In the genomic region with DNA sequence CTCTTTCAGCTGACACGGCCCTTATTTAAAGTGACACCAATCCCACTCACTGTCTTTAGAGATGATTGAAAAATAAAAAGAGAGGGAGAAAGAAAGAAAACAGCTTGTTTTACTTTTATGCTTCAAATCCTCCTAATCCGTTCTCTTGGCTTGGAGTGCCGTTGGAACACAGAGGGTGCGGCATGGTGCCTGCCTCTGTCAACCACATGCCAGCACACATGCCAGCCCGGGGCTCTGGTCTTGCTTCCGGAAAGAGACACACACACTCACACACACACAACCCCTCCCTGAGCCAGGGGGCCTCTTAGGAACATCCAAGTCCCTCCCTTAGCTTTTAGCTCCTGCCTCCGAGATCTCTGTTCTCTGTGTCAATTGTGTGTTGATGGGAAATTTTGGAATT, we compare ENCODE assay signal across 16 mouse cellular contexts.
DNase-seq lines count a peak whose midpoint lies in the region; ATAC-seq and TF ChIP-seq lines count a peak whose summit lies in the region.
"Had no signal": no experiment of that assay in that cellular context is flagged by ENCODE, and none has a peak within 500 bp of the region (broad histone marks: within the 10 kb centered on the region; RNA-seq: fewer than 3 reads in every experiment).

No protein-coding gene starts in this region.

- 0 out of 2 replicates have a peak, but pooled peaks cover 3% of the 10 kb centered on the region for H3K27me3 ChIP-seq in forebrain, postnatal 0 days (ENCODE audit: insufficient read depth, low read length)
- H3K27me3 ChIP-seq in forebrain, embryonic 11.5 days (ENCODE audit: control insufficient read depth, insufficient read depth, low read length): no peaks in the 10 kb centered on the region
- H3K27me3 ChIP-seq: forebrain, embryonic 15.5 days had no signal

- no peak overlapping the region for H3K27ac ChIP-seq in forebrain, postnatal 0 days (ENCODE audit: low read depth, low read length)
- H3K27ac ChIP-seq in forebrain, embryonic 11.5 days (ENCODE audit: low read depth, low read length): no peak overlapping the region
- H3K27ac ChIP-seq: forebrain, embryonic 15.5 days; heart, embryonic 13.5 days had no signal

- H3K36me3 ChIP-seq in forebrain, postnatal 0 days (ENCODE audit: insufficient read depth): no peaks in the 10 kb centered on the region
- H3K36me3 ChIP-seq in forebrain, embryonic 11.5 days (ENCODE audit: control insufficient read depth, insufficient read depth, low read length): no peaks in the 10 kb centered on the region
- H3K36me3 ChIP-seq: forebrain, embryonic 15.5 days; heart, embryonic 13.5 days had no signal

- ATAC-seq in forebrain, postnatal 0 days: peak; percentile 63
- no peak for ATAC-seq in forebrain, embryonic 11.5 days (replicated peaks; ENCODE audit: low FRiP score)
- ATAC-seq: forebrain, embryonic 15.5 days; hindbrain, embryonic 16.5 days had no signal

- no peaks in the 10 kb centered on the region for H3K9me3 ChIP-seq in forebrain, postnatal 0 days (ENCODE audit: low read length)
- H3K9me3 ChIP-seq in forebrain, embryonic 11.5 days (ENCODE audit: control insufficient read depth, low read length): no peaks in the 10 kb centered on the region
- H3K9me3 ChIP-seq: forebrain, embryonic 15.5 days; heart, embryonic 13.5 days had no signal

- peak; percentile 38 to 40 for DNase-seq in cerebellum, postnatal 14 days
- no peak for DNase-seq in cerebellum, adult 8-10 months
- DNase-seq in forebrain, postnatal 0 days: peak; percentile 59
- DNase-seq in forebrain, embryonic 11.5 days (ENCODE audit: low spot score): no peak
- peak; percentile 35 to 61 for DNase-seq in layer of hippocampus, postnatal 14 days (ENCODE audit: low spot score in 2 of 2)
- DNase-seq in layer of hippocampus, adult 8-10 months (ENCODE audit: low spot score in 2 of 2): no peak
- DNase-seq in brain, embryonic 14.5 days (ENCODE audit: low read depth): peak; percentile 69
- DNase-seq in lung, postnatal 36 days: no peak
- DNase-seq: adrenal gland, postnatal 10 days; cerebellum, adult 18-20 months; gastrocnemius, postnatal 14 days; heart, postnatal 36 days; kidney, adult 18-20 months had no signal

- 39% methylated on average over 7 of the region's 7 CpGs for WGBS in forebrain, postnatal 0 days
- WGBS in forebrain, embryonic 11.5 days: 93% methylated on average over 7 of the region's 7 CpGs

- no peak overlapping the region for H3K4me3 ChIP-seq in forebrain, postnatal 0 days (ENCODE audit: low read depth, low read length)
- no peak overlapping the region for H3K4me3 ChIP-seq in forebrain, embryonic 11.5 days (ENCODE audit: low read depth, low read length)
- H3K4me3 ChIP-seq: forebrain, embryonic 15.5 days; heart, embryonic 13.5 days had no signal

- no peak overlapping the region for H3K9ac ChIP-seq in forebrain, postnatal 0 days
- no peak overlapping the region for H3K9ac ChIP-seq in forebrain, embryonic 11.5 days (ENCODE audit: low read length)
- H3K9ac ChIP-seq: forebrain, embryonic 15.5 days; heart, embryonic 13.5 days had no signal

- TF ChIP-seq CTCF in forebrain, postnatal 0 days (IDR thresholded peaks at IDR 0.05; ENCODE audit: low read depth): no peak
- no peak for TF ChIP-seq CTCF in brain, embryonic 14.5 days (IDR thresholded peaks at IDR 0.05; ENCODE audit: borderline replicate concordance, extremely low read depth, insufficient read depth, insufficient read length)

- no peaks in the 10 kb centered on the region for H3K4me1 ChIP-seq in forebrain, postnatal 0 days (ENCODE audit: insufficient read depth)
- H3K4me1 ChIP-seq in forebrain, embryonic 11.5 days (replicated peaks; ENCODE audit: control insufficient read depth, insufficient read depth, low read length): no peaks in the 10 kb centered on the region
- H3K4me1 ChIP-seq: forebrain, embryonic 15.5 days had no signal

- H3K4me2 ChIP-seq in forebrain, postnatal 0 days (ENCODE audit: low read depth): no peak overlapping the region
- no peak overlapping the region for H3K4me2 ChIP-seq in forebrain, embryonic 11.5 days (ENCODE audit: low read depth, low read length, severe bottlenecking)
- H3K4me2 ChIP-seq: forebrain, embryonic 15.5 days; heart, embryonic 13.5 days had no signal

- TF ChIP-seq POLR2A in brain, embryonic 14.5 days (IDR thresholded peaks at IDR 0.05; ENCODE audit: borderline replicate concordance, extremely low read depth, insufficient read depth, insufficient read length, poor library complexity, severe bottlenecking): no peak

Comparison
In these comparisons a context has a peak if more than half of its experiments do, and no peak if none do; other contexts are left out.
1. DNase-seq: peak in cerebellum, postnatal 14 days (2 of 2), forebrain, postnatal 0 days (single experiment), layer of hippocampus, postnatal 14 days (2 of 2) and brain, embryonic 14.5 days (single experiment); none in cerebellum, adult 8-10 months (single experiment), forebrain, embryonic 11.5 days (single experiment), layer of hippocampus, adult 8-10 months (0 of 2) and lung, postnatal 36 days (single experiment).